Mouse (Mus musculus): ENCODE measurements around the gene Wipf3. TPM values are rescaled to one million over a fixed set of nuclear protein-coding genes. Genes with fewer than 3 reads are reported as not detected.

Gene Wipf3
- polyA plus RNA-seq, 1 experiment = 0.20 TPM

DNA sequence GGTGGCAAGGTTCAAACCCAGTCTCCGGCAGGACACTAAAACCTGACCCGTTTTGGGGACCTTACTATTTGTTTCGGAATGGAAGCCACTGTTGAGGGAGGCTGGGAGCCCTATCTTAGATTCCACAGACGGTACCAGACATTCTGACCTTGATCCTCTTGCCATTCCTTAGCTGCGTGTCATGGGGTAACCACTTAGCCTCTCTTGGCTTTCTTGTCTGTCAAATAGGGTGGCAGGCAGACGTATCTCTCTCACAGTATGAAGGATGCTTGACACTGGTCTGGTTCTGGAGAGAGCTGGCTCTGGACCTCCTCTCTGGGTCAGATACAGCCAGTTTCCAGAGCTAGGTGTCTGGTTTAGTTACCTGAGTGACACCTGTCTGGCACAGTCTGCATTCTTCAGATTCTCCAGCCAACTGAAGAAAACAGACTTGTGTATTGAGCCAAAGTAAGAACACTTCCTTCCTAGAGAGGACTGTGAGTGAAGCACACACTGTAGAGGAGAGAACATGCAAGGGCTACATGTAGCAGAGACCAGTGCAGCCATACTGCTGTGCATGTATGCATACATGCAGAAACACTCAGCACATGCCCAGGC, 56.7 kb downstream of the Wipf3 start:
- Histone ChIP-seq H3K4me1 (ENCODE audit: control insufficient read depth, insufficient read depth, insufficient read length) (no peaks in the 10 kb centered on the region), H3K27ac (ENCODE audit: insufficient read depth, low read length) (no peak overlapping the region), H3K4me3 (ENCODE audit: extremely low read depth, insufficient read depth, insufficient read length) (no peak overlapping the region), H3K36me3 (ENCODE audit: control insufficient read depth, insufficient read depth, low read length) (no peaks in the 10 kb centered on the region), H3K27me3 (ENCODE audit: control insufficient read depth, insufficient read depth, low read length) (no peaks in the 10 kb centered on the region)
- WGBS = 63% methylated on average over 6 of the region's 6 CpGs
- DNase-seq (ENCODE audit: low read depth in 1 of 2, low spot score in 2 of 2) = no peak
- TF ChIP-seq POLR2A (IDR thresholded peaks at IDR 0.05; ENCODE audit: low read depth, low read length) = no peak

DNA sequence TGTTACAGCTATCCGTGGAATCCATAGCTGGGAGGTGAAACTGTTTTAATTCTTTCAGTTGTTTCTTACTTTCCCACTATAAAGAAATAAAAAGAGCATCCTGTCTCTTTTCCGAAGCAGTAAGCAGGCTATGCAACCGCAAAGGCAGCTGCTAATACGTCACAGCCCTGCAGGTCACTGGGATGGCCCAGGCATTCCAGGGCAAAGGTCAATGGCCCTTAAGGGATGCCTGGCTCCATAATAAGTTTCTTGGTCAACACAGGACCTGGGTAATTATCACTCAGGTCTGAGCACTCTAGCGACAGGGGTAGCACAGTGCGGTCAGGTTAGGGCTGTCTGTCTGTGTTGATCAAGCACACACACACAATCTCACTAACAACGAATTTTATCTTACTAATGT, 61.7 kb downstream of the Wipf3 start:
- 73% methylated on average over 7 of the region's 7 CpGs for WGBS
- DNase-seq (ENCODE audit: low read depth in 1 of 2, low spot score in 2 of 2) = no peak
- Histone ChIP-seq H3K27ac (ENCODE audit: insufficient read depth, low read length) (no peak overlapping the region), H3K27me3 (ENCODE audit: control insufficient read depth, insufficient read depth, low read length) (no peaks in the 10 kb centered on the region), H3K4me1 (ENCODE audit: control insufficient read depth, insufficient read depth, insufficient read length) (no peaks in the 10 kb centered on the region), H3K4me3 (ENCODE audit: extremely low read depth, insufficient read depth, insufficient read length) (no peak overlapping the region), H3K36me3 (ENCODE audit: control insufficient read depth, insufficient read depth, low read length) (no peaks in the 10 kb centered on the region)
- TF ChIP-seq POLR2A (IDR thresholded peaks at IDR 0.05; ENCODE audit: low read depth, low read length) (no peak), CTCF (IDR thresholded peaks at IDR 0.05; ENCODE audit: extremely low read depth, insufficient read depth, insufficient read length, insufficient replicate concordance) (no peak)

DNA sequence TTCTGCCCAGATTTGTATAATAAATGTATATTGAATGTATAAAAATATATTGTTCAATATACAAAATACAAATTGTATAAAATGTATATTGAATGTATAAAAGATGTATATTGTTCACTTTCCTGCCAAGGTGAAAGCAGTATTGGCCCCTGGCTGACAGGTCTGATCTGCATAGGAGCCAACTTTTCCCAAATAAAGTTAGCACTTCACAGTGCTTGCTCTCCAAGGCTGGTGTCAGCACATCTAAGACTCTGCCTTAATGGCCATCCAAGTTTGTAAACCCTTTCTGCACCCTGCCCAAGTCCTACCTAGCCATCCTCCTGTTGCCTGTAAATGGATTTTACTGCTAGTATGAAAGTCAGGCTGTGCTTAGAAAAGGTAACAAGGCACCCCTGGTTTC, 64.7 kb downstream of the Wipf3 start:
- no peak for DNase-seq (ENCODE audit: low read depth in 1 of 2, low spot score in 2 of 2)
- Histone ChIP-seq H3K36me3 (ENCODE audit: control insufficient read depth, insufficient read depth, low read length) (no peaks in the 10 kb centered on the region), H3K4me3 (ENCODE audit: extremely low read depth, insufficient read depth, insufficient read length) (no peak overlapping the region), H3K27ac (ENCODE audit: insufficient read depth, low read length) (no peak overlapping the region), H3K27me3 (ENCODE audit: control insufficient read depth, insufficient read depth, low read length) (no peaks in the 10 kb centered on the region), H3K4me1 (ENCODE audit: control insufficient read depth, insufficient read depth, insufficient read length) (no peaks in the 10 kb centered on the region)
- TF ChIP-seq CTCF (IDR thresholded peaks at IDR 0.05; ENCODE audit: extremely low read depth, insufficient read depth, insufficient read length, insufficient replicate concordance) (no peak), POLR2A (IDR thresholded peaks at IDR 0.05; ENCODE audit: low read depth, low read length) (no peak)

DNA sequence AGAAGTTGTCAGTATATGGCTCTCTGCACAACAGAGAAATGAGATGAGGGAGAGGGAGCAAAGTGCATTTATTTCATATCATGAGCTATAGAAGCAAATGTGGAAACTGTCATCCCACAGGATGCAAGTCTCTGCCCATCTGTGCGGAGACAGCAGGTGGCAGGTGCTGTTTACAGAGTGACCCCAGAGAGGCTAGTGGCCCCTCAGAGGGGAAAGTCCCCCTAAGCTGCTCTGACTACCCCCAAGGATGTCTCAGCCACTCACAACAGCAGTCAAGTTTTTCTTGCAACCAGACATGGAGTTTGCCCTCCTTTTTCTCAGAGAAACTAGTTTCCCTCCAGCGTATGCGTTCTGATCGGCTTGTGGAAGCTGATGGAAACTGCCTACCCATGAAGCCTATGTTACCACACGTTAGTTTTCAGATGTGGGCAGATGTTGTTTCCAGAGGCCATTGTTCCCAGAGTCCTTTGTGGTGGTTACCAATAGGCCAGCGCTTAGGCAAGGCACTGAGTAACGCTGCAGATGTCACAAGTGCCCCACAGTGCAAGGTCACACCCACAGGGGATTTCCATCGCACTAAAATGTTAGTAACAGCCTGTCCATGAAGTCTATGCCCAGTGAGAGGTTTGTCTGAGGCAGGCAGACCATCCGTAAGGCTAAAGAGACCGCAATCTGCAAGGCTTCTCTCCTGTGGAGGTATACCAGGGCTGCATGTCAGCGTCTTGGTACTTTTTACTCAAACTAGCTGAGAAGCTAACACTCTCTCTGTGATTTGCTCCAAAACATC, 65.4 kb downstream of the Wipf3 start:
- no peak overlapping the region for H3K27ac ChIP-seq (ENCODE audit: insufficient read depth, low read length)

DNA sequence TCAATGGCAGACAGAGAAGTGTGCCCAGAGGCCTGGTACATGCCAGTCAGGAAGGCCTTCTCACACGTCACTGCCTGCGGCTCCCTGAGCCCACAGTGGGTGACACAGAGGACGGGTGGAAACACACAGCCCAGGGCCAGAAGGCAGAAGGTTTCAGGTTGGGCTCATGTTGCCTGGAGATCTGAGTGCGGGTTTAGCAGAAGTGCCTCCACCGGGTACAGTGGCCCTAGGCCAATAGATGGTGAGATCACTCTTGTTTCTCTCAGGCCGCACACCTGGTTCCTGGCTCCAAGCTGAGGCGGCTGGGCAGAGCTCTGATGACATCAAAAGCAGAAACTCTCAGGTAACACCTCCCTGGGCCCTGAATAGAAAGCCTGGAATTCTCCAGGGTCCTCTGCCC, 66.8 kb downstream of the Wipf3 start:
- no peak for DNase-seq (ENCODE audit: low read depth in 1 of 2, low spot score in 2 of 2)
- no peak overlapping the region for H3K4me3 ChIP-seq (ENCODE audit: extremely low read depth, insufficient read depth, insufficient read length)
- WGBS = 88% methylated on average over 7 of the region's 7 CpGs
- H3K27me3 ChIP-seq (ENCODE audit: control insufficient read depth, insufficient read depth, low read length) = no peaks in the 10 kb centered on the region
- TF ChIP-seq CTCF (IDR thresholded peaks at IDR 0.05; ENCODE audit: extremely low read depth, insufficient read depth, insufficient read length, insufficient replicate concordance) (no peak), POLR2A (IDR thresholded peaks at IDR 0.05; ENCODE audit: low read depth, low read length) (no peak)
- H3K4me1 ChIP-seq (ENCODE audit: control insufficient read depth, insufficient read depth, insufficient read length) = no peaks in the 10 kb centered on the region
- H3K27ac ChIP-seq (ENCODE audit: insufficient read depth, low read length) = no peak overlapping the region
- H3K36me3 ChIP-seq (ENCODE audit: control insufficient read depth, insufficient read depth, low read length) = no peaks in the 10 kb centered on the region

More for the DNA sequence above, 65.4 kb downstream of the Wipf3 start:
- TF ChIP-seq CTCF (IDR thresholded peaks at IDR 0.05; ENCODE audit: extremely low read depth, insufficient read depth, insufficient read length, insufficient replicate concordance) = no peak
- TF ChIP-seq POLR2A (IDR thresholded peaks at IDR 0.05; ENCODE audit: low read depth, low read length) = no peak
- Histone ChIP-seq H3K4me1 (ENCODE audit: control insufficient read depth, insufficient read depth, insufficient read length) (no peaks in the 10 kb centered on the region), H3K36me3 (ENCODE audit: control insufficient read depth, insufficient read depth, low read length) (no peaks in the 10 kb centered on the region), H3K27me3 (ENCODE audit: control insufficient read depth, insufficient read depth, low read length) (no peaks in the 10 kb centered on the region), H3K4me3 (ENCODE audit: extremely low read depth, insufficient read depth, insufficient read length) (no peak overlapping the region)
- 78% methylated on average over 11 of the region's 11 CpGs for WGBS
- no peak for DNase-seq (ENCODE audit: low read depth in 1 of 2, low spot score in 2 of 2)

DNA sequence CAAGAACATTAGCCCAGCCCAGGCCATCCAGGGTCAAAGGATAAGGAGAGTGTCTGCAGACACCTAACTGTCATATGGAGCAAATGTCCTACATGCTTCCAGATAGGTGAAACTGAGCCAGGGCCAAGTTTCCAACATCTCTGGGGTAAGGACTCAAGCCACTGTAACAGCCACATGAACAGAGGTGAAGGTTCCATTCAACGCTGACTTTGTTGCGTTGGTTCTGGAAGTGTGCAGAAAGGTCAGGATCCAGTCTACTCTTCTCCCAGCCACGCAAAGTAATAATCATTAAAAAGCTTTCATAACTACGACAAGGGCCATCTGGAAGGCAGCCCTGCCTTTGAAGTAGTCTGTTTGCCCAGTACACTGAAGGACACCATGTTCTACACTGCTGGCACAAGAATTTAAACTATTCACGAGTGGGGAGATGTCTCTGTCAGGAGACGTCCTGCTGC, 73.3 kb downstream of the Wipf3 start:
- Histone ChIP-seq H3K27ac (ENCODE audit: insufficient read depth, low read length) (no peak overlapping the region), H3K36me3 (ENCODE audit: control insufficient read depth, insufficient read depth, low read length) (no peaks in the 10 kb centered on the region), H3K4me1 (ENCODE audit: control insufficient read depth, insufficient read depth, insufficient read length) (no peaks in the 10 kb centered on the region), H3K27me3 (ENCODE audit: control insufficient read depth, insufficient read depth, low read length) (no peaks in the 10 kb centered on the region), H3K4me3 (ENCODE audit: extremely low read depth, insufficient read depth, insufficient read length) (no peak overlapping the region)
- DNase-seq (ENCODE audit: low read depth in 1 of 2, low spot score in 2 of 2) = no peak
- WGBS = 83% methylated on average over 6 of the region's 6 CpGs
- TF ChIP-seq CTCF (IDR thresholded peaks at IDR 0.05; ENCODE audit: extremely low read depth, insufficient read depth, insufficient read length, insufficient replicate concordance) (no peak), POLR2A (IDR thresholded peaks at IDR 0.05; ENCODE audit: low read depth, low read length) (no peak)

DNA sequence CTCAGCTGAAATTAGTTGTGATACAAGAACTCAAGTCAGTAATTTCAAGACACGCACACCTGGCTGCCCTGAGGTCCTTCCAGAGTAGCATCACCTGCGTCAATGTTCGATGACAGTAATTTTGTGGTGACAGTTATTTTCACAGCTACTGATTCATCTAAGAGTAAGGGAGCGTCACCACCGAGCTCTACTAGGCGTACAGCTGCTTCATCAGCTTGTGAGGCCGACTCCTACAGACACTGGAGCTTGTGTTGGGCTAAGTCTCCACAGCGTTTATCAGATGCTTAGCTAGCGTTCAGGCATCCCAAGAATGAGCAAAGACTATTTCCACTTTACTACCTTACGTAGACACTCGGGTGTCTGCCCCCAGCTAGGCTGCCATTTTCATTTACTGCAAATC, 76.9 kb downstream of the Wipf3 start:
- TF ChIP-seq POLR2A (IDR thresholded peaks at IDR 0.05; ENCODE audit: low read depth, low read length) (no peak), CTCF (IDR thresholded peaks at IDR 0.05; ENCODE audit: extremely low read depth, insufficient read depth, insufficient read length, insufficient replicate concordance) (no peak)
- Histone ChIP-seq H3K4me1 (ENCODE audit: control insufficient read depth, insufficient read depth, insufficient read length) (no peaks in the 10 kb centered on the region), H3K36me3 (ENCODE audit: control insufficient read depth, insufficient read depth, low read length) (no peaks in the 10 kb centered on the region), H3K27ac (ENCODE audit: insufficient read depth, low read length) (no peak overlapping the region), H3K27me3 (ENCODE audit: control insufficient read depth, insufficient read depth, low read length) (no peaks in the 10 kb centered on the region), H3K4me3 (ENCODE audit: extremely low read depth, insufficient read depth, insufficient read length) (no peak overlapping the region)
- WGBS = 89% methylated on average over 11 of the region's 11 CpGs
- no peak for DNase-seq (ENCODE audit: low read depth in 1 of 2, low spot score in 2 of 2)

Data from spleen, adult 2 months (tissue).